Mouse (Mus musculus): ENCODE results near the gene Lcn6. TPM values are rescaled to one million over a fixed set of nuclear protein-coding genes. Genes with fewer than 3 reads are reported as not detected.
"Not testable (repeated sequence)": the region's sequence is repeated elsewhere in the genome, so short reads cannot be mapped to it uniquely, and the experiment has no call there.

Lcn6 gene
- polyA plus RNA-seq, 1 experiment from 2014 or later = not detected

GRCm38 (mm10) chr2:25686941-25687340, 10.4 kb downstream of the Lcn6 start:
- no peaks in the 10 kb centered on the region for H3K27me3 ChIP-seq (ENCODE audit: control insufficient read depth, insufficient read depth, low read length)
- no peaks in the 10 kb centered on the region for H3K36me3 ChIP-seq (ENCODE audit: control insufficient read depth, insufficient read depth, low read length)
- H3K27ac ChIP-seq (ENCODE audit: low read length) = no peak overlapping the region
- ATAC-seq (ENCODE audit: insufficient number of reproducible peaks, insufficient read depth, low FRiP score, low read depth) = no peak
- H3K4me3 ChIP-seq (ENCODE audit: low read depth, low read length) = no peak overlapping the region
- WGBS = 68% methylated on average over 4 of the region's 4 CpGs
- H3K9me3 ChIP-seq (ENCODE audit: control insufficient read depth, low read depth, low read length) = no peaks in the 10 kb centered on the region
- no peak overlapping the region for H3K9ac ChIP-seq (replicated peaks; ENCODE audit: low read depth, low read length)
- H3K4me2 ChIP-seq (replicated peaks; ENCODE audit: low read depth, low read length) = no peak overlapping the region
- H3K4me1 ChIP-seq (ENCODE audit: control insufficient read depth, insufficient read depth, low read length) = no peaks in the 10 kb centered on the region

GRCm38 (mm10) chr2:25694605-25695004, 18.0 kb downstream of the Lcn6 start:
- Histone ChIP-seq H3K4me3 (ENCODE audit: low read depth, low read length) (no peak overlapping the region), H3K27me3 (ENCODE audit: control insufficient read depth, insufficient read depth, low read length) (no peaks in the 10 kb centered on the region), H3K9me3 (ENCODE audit: control insufficient read depth, low read depth, low read length) (no peaks in the 10 kb centered on the region), H3K27ac (ENCODE audit: low read length) (no peak overlapping the region), H3K4me1 (ENCODE audit: control insufficient read depth, insufficient read depth, low read length) (no peaks in the 10 kb centered on the region), H3K4me2 (replicated peaks; ENCODE audit: low read depth, low read length) (no peak overlapping the region), H3K36me3 (ENCODE audit: control insufficient read depth, insufficient read depth, low read length) (no peaks in the 10 kb centered on the region), H3K9ac (replicated peaks; ENCODE audit: low read depth, low read length) (no peak overlapping the region)
- 0 out of 2 replicates have a peak, but pooled peaks have one; percentile 37 for ATAC-seq (ENCODE audit: insufficient number of reproducible peaks, insufficient read depth, low FRiP score, low read depth)

- 65% methylated on average over 4 of the region's 4 CpGs for WGBS
- Histone ChIP-seq H3K4me3 (ENCODE audit: low read depth, low read length) (no peak overlapping the region), H3K4me2 (replicated peaks; ENCODE audit: low read depth, low read length) (no peak overlapping the region), H3K27me3 (ENCODE audit: control insufficient read depth, insufficient read depth, low read length) (no peaks in the 10 kb centered on the region), H3K9ac (replicated peaks; ENCODE audit: low read depth, low read length) (no peak overlapping the region), H3K9me3 (ENCODE audit: control insufficient read depth, low read depth, low read length) (no peaks in the 10 kb centered on the region), H3K27ac (ENCODE audit: low read length) (no peak overlapping the region), H3K4me1 (ENCODE audit: control insufficient read depth, insufficient read depth, low read length) (no peaks in the 10 kb centered on the region), H3K36me3 (ENCODE audit: control insufficient read depth, insufficient read depth, low read length) (no peaks in the 10 kb centered on the region)
- no peak for ATAC-seq (ENCODE audit: insufficient number of reproducible peaks, insufficient read depth, low FRiP score, low read depth)
Measured at GRCm38 (mm10) chr2:25696951-25697350, 20.4 kb downstream of the Lcn6 start.

GRCm38 (mm10) chr2:25698696-25699095, 22.1 kb downstream of the Lcn6 start:
- Histone ChIP-seq H3K4me1 (ENCODE audit: control insufficient read depth, insufficient read depth, low read length) (no peaks in the 10 kb centered on the region), H3K9me3 (ENCODE audit: control insufficient read depth, low read depth, low read length) (no peaks in the 10 kb centered on the region), H3K9ac (replicated peaks; ENCODE audit: low read depth, low read length) (no peak overlapping the region), H3K4me3 (ENCODE audit: low read depth, low read length) (no peak overlapping the region), H3K4me2 (replicated peaks; ENCODE audit: low read depth, low read length) (no peak overlapping the region), H3K27me3 (ENCODE audit: control insufficient read depth, insufficient read depth, low read length) (no peaks in the 10 kb centered on the region), H3K27ac (ENCODE audit: low read length) (no peak overlapping the region), H3K36me3 (ENCODE audit: control insufficient read depth, insufficient read depth, low read length) (no peaks in the 10 kb centered on the region)
- ATAC-seq (ENCODE audit: insufficient number of reproducible peaks, insufficient read depth, low FRiP score, low read depth) = no peak
- 74% methylated on average over 2 of the region's 2 CpGs for WGBS

- H3K9ac ChIP-seq (replicated peaks; ENCODE audit: low read depth, low read length); H3K4me3 ChIP-seq (ENCODE audit: low read depth, low read length); H3K4me2 ChIP-seq (replicated peaks; ENCODE audit: low read depth, low read length); H3K9me3 ChIP-seq (ENCODE audit: control insufficient read depth, low read depth, low read length); ATAC-seq (ENCODE audit: insufficient number of reproducible peaks, insufficient read depth, low FRiP score, low read depth); H3K36me3 ChIP-seq (ENCODE audit: control insufficient read depth, insufficient read depth, low read length); H3K27me3 ChIP-seq (ENCODE audit: control insufficient read depth, insufficient read depth, low read length); H3K4me1 ChIP-seq (ENCODE audit: control insufficient read depth, insufficient read depth, low read length); H3K27ac ChIP-seq (ENCODE audit: low read length): not testable (repeated sequence)
- 77% methylated on average over 3 of the region's 3 CpGs for WGBS
Measured at GRCm38 (mm10) chr2:25699743-25700142, 23.2 kb downstream of the Lcn6 start, which contains the start of gene Obp2a. Gene Obp2a (plus strand): TSS chr2:25700043.

- Histone ChIP-seq H3K4me2 (replicated peaks; ENCODE audit: low read depth, low read length) (no peak overlapping the region), H3K4me3 (ENCODE audit: low read depth, low read length) (no peak overlapping the region), H3K27me3 (ENCODE audit: control insufficient read depth, insufficient read depth, low read length) (no peaks in the 10 kb centered on the region), H3K9me3 (ENCODE audit: control insufficient read depth, low read depth, low read length) (no peaks in the 10 kb centered on the region), H3K4me1 (ENCODE audit: control insufficient read depth, insufficient read depth, low read length) (no peaks in the 10 kb centered on the region), H3K9ac (replicated peaks; ENCODE audit: low read depth, low read length) (no peak overlapping the region), H3K27ac (ENCODE audit: low read length) (no peak overlapping the region), H3K36me3 (ENCODE audit: control insufficient read depth, insufficient read depth, low read length) (no peaks in the 10 kb centered on the region)
- WGBS = 75% methylated on average over 5 of the region's 5 CpGs
- no peak for ATAC-seq (ENCODE audit: insufficient number of reproducible peaks, insufficient read depth, low FRiP score, low read depth)
Measured at GRCm38 (mm10) chr2:25701001-25701400, 24.4 kb downstream of the Lcn6 start.

- H3K9me3 ChIP-seq (ENCODE audit: control insufficient read depth, low read depth, low read length) = no peaks in the 10 kb centered on the region
- peaks cover 3% of the 10 kb centered on the region; the same call in 1 of the 2 replicates for H3K4me1 ChIP-seq (ENCODE audit: control insufficient read depth, insufficient read depth, low read length)
- H3K9ac ChIP-seq (replicated peaks; ENCODE audit: low read depth, low read length) = no peak overlapping the region
- H3K27me3 ChIP-seq (ENCODE audit: control insufficient read depth, insufficient read depth, low read length) = no peaks in the 10 kb centered on the region
- no peak for ATAC-seq (ENCODE audit: insufficient number of reproducible peaks, insufficient read depth, low FRiP score, low read depth)
- H3K27ac ChIP-seq (ENCODE audit: low read length) = no peak overlapping the region
- H3K4me2 ChIP-seq (replicated peaks; ENCODE audit: low read depth, low read length) = no peak overlapping the region
- WGBS = 77% methylated on average over 4 of the region's 4 CpGs
- 0 out of 2 replicates have a peak, but pooled peaks cover 3% of the 10 kb centered on the region for H3K36me3 ChIP-seq (ENCODE audit: control insufficient read depth, insufficient read depth, low read length)
- H3K4me3 ChIP-seq (ENCODE audit: low read depth, low read length) = no peak overlapping the region
Measured at GRCm38 (mm10) chr2:25703706-25704105, 27.1 kb downstream of the Lcn6 start.

- Histone ChIP-seq H3K4me1 (ENCODE audit: control insufficient read depth, insufficient read depth, low read length) (peaks cover 5% of the 10 kb centered on the region; the same call in 1 of the 2 replicates), H3K9ac (replicated peaks; ENCODE audit: low read depth, low read length) (peak within 1 kb of the TSS; percentile 67), H3K4me3 (ENCODE audit: low read depth, low read length) (peak within 1 kb of the TSS; percentile 80), H3K9me3 (ENCODE audit: control insufficient read depth, low read depth, low read length) (no peaks in the 10 kb centered on the region), H3K27me3 (ENCODE audit: control insufficient read depth, insufficient read depth, low read length) (no peaks in the 10 kb centered on the region), H3K36me3 (ENCODE audit: control insufficient read depth, insufficient read depth, low read length) (0 out of 2 replicates have a peak, but pooled peaks cover 3% of the 10 kb centered on the region), H3K4me2 (replicated peaks; ENCODE audit: low read depth, low read length) (peak within 1 kb of the TSS; percentile 93), H3K27ac (ENCODE audit: low read length) (peak within 1 kb of the TSS; percentile 68)
- WGBS = under 1% methylated on average over 78 of the region's 78 CpGs
- ATAC-seq (ENCODE audit: insufficient number of reproducible peaks, insufficient read depth, low FRiP score, low read depth) = peak; percentile 91
Measured at GRCm38 (mm10) chr2:25706643-25707481, 30.3 kb downstream of the Lcn6 start, which contains the start of gene Bmyc. Gene Bmyc (plus strand): TSS chr2:25706739.
